Comparison of ENCODE assay signal across 10 mouse cellular contexts in genomic region chr1:64853244-64853643, GRCm38 (mm10).
"Had no signal": no experiment of that assay in that cellular context is flagged by ENCODE, and none has a peak within 500 bp of the region (broad histone marks: within the 10 kb centered on the region; RNA-seq: fewer than 3 reads in every experiment).

No protein-coding gene starts in this region.

- H3K4me3 ChIP-seq: limb, embryonic 12.5 days; liver, embryonic 13.5 days; lung, embryonic 15.5 days; stomach, embryonic 15.5 days had no signal

- H3K9ac ChIP-seq: limb, embryonic 12.5 days; liver, embryonic 13.5 days; liver, postnatal 0 days; lung, embryonic 15.5 days; stomach, embryonic 15.5 days had no signal

- H3K27ac ChIP-seq: limb, embryonic 12.5 days; liver, embryonic 13.5 days; lung, embryonic 15.5 days; stomach, embryonic 15.5 days had no signal

- DNase-seq: kidney, postnatal 10 days; kidney, postnatal 4 days; liver; liver, embryonic 13.5 days; liver, postnatal 0 days; right cerebral cortex, postnatal 14 days; thymus, postnatal 36 days had no signal

- H3K27me3 ChIP-seq: liver, embryonic 13.5 days; lung, embryonic 15.5 days; stomach, embryonic 15.5 days had no signal

- H3K9me3 ChIP-seq: limb, embryonic 12.5 days; liver, embryonic 13.5 days; lung, embryonic 15.5 days; stomach, embryonic 15.5 days had no signal

- H3K36me3 ChIP-seq: limb, embryonic 12.5 days; liver, embryonic 13.5 days; lung, embryonic 15.5 days; stomach, embryonic 15.5 days had no signal

- H3K4me2 ChIP-seq: limb, embryonic 12.5 days; liver, embryonic 13.5 days; lung, embryonic 15.5 days; stomach, embryonic 15.5 days had no signal
